Mouse (Mus musculus) embryonic facial prominence, embryonic 14.5 days (tissue): ENCODE results near the gene Pde11a. TPM values are rescaled to one million over a fixed set of nuclear protein-coding genes. Genes with fewer than 3 reads are reported as not detected.

ENCODE experiments used
- ATAC-seq: fragments of 200-750 bp; cut with Nextera tagmentation; 2 replicates; pipeline ENCODE4 v1.8.0; 2017; ENCODE audit warnings: low read depth, moderate number of reproducible peaks, moderate TSS enrichment
- DNase-seq: peaks from one replicate; pipeline ENCODE4 v3.0.0-alpha.2; 2015; ENCODE audit warnings: low spot score
- H3K27ac ChIP-seq: fragments of 300-500 bp; sonication (generic); replicated peaks from 2 replicates; pipeline ENCODE4 v1.5.1; 2014; ENCODE audit warnings: low read depth, mild to moderate bottlenecking, low read length, moderate library complexity
- H3K27me3 ChIP-seq: fragments of 300-500 bp; sonication (generic); replicated peaks from 2 replicates; pipeline ENCODE4 v1.6.1; 2014; ENCODE audit warnings: low read length; ENCODE audit not compliant: control insufficient read depth, insufficient read depth
- H3K36me3 ChIP-seq: fragments of 300-500 bp; sonication (generic); 2 replicates; pipeline ENCODE4 v1.6.1; 2014; ENCODE audit warnings: low read length, mixed read lengths; ENCODE audit not compliant: control insufficient read depth, insufficient read depth
- H3K4me1 ChIP-seq: fragments of 300-500 bp; sonication (generic); 2 replicates; pipeline ENCODE4 v1.6.1; 2014; ENCODE audit warnings: antibody characterized with exemption, low read length; ENCODE audit not compliant: control insufficient read depth, insufficient read depth
- H3K4me2 ChIP-seq: fragments of 300-500 bp; sonication (generic); 2 replicates; pipeline ENCODE4 v1.6.1; 2014; ENCODE audit warnings: low read depth, mild to moderate bottlenecking, low read length, moderate library complexity, mixed read lengths
- H3K4me3 ChIP-seq: fragments of 300-500 bp; sonication (generic); 2 replicates; pipeline ENCODE4 v1.5.1; 2014; ENCODE audit warnings: low read depth, mild to moderate bottlenecking, low read length
- H3K9ac ChIP-seq: fragments of 300-500 bp; sonication (generic); 2 replicates; pipeline ENCODE4 v1.6.1; 2014; ENCODE audit warnings: low read depth, mild to moderate bottlenecking, low read length, moderate library complexity, mixed read lengths
- H3K9me3 ChIP-seq: fragments of 300-500 bp; sonication (generic); 2 replicates; pipeline ENCODE4 v1.6.1; 2016; ENCODE audit warnings: low read length; ENCODE audit not compliant: control insufficient read depth
- WGBS: fragments of 180-500 bp; shearing (Covaris S2); extraction: QIAGEN DNeasy Blood & Tissue Kit; methylation state at CpG from one replicate; pipeline ENCODE4 v1.1.7; 2014; 5-methylcytosine and 5-hydroxymethylcytosine counted together
- polyA plus RNA-seq: library from polyadenylated mRNA; unstranded; fragments of >200 nt; fragmentation: Nextera tagmentation; extraction: Ambion mirVana; gene quantifications from 2 replicates; pipeline ENCODE4 v1.2.1, GENCODE M21; 2014

Gene Pde11a
- polyA plus RNA-seq, 1 experiment from 2014 or later, result 0.21 TPM

DNA sequence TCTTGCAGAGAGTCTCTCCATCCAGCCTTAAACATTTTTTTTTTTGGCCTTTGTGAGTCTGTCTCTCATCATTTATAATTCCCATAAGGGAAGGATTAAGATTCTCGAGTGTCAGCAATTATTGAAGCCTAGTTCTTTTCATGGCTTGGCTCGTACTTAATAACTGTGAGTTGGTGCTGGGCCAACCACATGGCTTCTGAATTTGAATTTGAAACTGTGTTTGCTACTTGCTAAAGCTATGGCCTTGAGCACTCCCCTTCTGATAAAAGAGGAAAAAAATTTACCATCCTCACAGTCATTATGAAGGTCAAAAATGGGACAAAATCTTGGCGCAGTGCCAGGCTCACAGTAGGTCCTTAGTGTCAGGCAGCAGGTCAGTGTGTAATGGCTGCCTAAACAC, 251.4 kb downstream of the Pde11a start:
- Histone ChIP-seq H3K4me3 (no peak overlapping the region), H3K4me2 (no peak overlapping the region), H3K27ac (no peak overlapping the region), H3K4me1 (peaks cover 5% of the 10 kb centered on the region; the same call in 1 of the 2 replicates), H3K9me3 (no peaks in the 10 kb centered on the region), H3K9ac (no peak overlapping the region), H3K27me3 (no peaks in the 10 kb centered on the region), H3K36me3 (no peaks in the 10 kb centered on the region)
- 33% methylated on average over 3 of the region's 3 CpGs for WGBS
- ATAC-seq, result peak; percentile 53; the same call in 1 of the 2 replicates
- DNase-seq, result peak; percentile 84

DNA sequence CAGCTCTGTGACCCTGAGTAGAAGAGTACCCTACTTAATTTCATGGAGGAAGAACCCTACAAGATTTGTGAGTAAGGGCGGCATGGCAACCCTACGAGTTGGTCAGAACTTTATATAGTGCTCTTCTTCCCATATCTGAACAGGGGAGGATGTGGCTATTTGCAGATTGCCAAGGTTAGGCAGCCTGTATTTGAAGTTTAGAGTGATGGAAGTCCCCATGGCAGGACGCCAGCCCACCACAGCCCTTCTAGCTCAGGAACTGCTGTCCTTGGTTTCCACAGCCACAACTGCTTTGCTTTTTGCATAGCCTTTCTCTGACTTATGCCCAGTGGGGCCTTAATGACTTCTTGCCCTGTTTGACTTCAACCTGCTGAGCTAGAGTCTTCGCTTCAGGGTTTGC, 253.6 kb downstream of the Pde11a start:
- H3K27ac ChIP-seq, result no peak overlapping the region
- DNase-seq, result no peak
- H3K36me3 ChIP-seq, result no peaks in the 10 kb centered on the region

DNA sequence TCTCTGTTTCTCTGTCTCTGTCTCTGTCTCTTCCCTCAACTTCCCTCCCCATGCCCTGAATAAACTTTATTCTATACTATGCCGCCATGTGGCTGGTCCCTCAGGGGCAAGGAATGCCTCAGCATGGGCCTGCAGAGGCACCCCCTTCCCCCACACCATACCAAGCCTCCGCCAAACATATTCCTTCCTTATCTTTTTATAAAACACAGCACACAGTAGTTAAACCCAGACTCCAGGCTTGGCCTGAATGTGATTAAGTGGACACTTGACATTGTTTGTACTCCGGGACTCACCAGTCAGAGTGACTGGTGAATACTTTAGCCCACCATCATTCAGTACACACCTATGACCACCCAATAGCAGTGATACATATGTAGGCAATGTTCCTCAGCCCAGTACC, 254.7 kb downstream of the Pde11a start:
- WGBS, result 77% methylated on average over 3 of the region's 3 CpGs
- H3K36me3 ChIP-seq, result no peaks in the 10 kb centered on the region
- H3K9ac ChIP-seq, result no peak overlapping the region
- peaks cover 5% of the 10 kb centered on the region; the same call in 1 of the 2 replicates for H3K4me1 ChIP-seq
- DNase-seq (no peak), ATAC-seq (no peak)
- no peaks in the 10 kb centered on the region for H3K27me3 ChIP-seq
- no peak overlapping the region for H3K4me3 ChIP-seq
- H3K4me2 ChIP-seq, result no peak overlapping the region
- H3K9me3 ChIP-seq, result no peaks in the 10 kb centered on the region
- no peak overlapping the region for H3K27ac ChIP-seq

More for the DNA sequence above, 253.6 kb downstream of the Pde11a start:
- WGBS, result 84% methylated on average over 4 of the region's 4 CpGs
- no peaks in the 10 kb centered on the region for H3K9me3 ChIP-seq
- no peak overlapping the region for H3K4me2 ChIP-seq
- H3K4me3 ChIP-seq, result no peak overlapping the region
- no peak for ATAC-seq
- H3K9ac ChIP-seq, result no peak overlapping the region
- no peaks in the 10 kb centered on the region for H3K27me3 ChIP-seq
- H3K4me1 ChIP-seq, result peaks cover 5% of the 10 kb centered on the region; the same call in 1 of the 2 replicates

DNA sequence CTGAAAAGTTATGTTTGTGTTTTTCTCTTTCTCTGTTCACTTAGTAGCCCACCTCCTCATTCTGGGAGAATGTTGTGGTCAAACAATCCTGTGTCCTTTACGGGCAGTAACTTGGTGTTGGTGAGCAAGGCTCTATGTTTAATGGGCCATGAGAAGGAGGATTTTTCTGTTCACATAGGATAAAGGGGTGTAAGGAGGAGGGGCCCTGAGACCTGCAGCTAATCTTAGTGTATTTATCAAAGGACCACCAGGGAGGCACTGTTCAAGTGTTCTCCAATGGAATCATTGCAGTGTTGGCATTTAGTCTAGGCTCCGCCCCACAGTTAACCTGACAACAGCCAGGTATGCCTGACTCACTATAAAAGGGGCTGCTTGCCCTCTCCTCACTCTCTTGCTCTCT, 255.2 kb downstream of the Pde11a start:
- H3K9me3 ChIP-seq, result no peaks in the 10 kb centered on the region
- no peak overlapping the region for H3K4me2 ChIP-seq
- DNase-seq (no peak), ATAC-seq (no peak)
- H3K27me3 ChIP-seq, result no peaks in the 10 kb centered on the region
- H3K9ac ChIP-seq, result no peak overlapping the region
- H3K27ac ChIP-seq, result no peak overlapping the region
- no peaks in the 10 kb centered on the region for H3K36me3 ChIP-seq
- WGBS, result 84% methylated on average over 2 of the region's 2 CpGs
- H3K4me1 ChIP-seq, result peaks cover 5% of the 10 kb centered on the region; the same call in 1 of the 2 replicates
- no peak overlapping the region for H3K4me3 ChIP-seq

DNA sequence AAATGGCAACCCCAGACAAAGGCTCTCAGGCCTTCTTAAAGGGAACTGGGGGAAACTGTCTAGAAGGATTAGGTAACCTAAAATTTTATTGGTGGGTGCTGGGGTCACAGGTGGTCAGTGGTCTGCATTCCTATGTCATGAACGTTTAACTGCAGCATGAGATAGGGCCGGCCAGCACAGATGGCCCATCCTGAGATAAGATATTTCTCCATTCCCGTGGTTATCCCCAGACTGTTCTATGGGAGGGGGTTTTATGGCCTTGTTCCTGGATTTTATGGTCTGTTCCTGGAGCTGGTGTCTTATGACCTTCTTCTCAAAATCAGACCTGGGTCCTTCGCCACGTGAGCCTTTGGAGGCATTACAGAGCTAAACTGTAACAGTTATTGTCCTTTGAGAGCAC, 256.6 kb downstream of the Pde11a start:
- 70% methylated on average over 5 of the region's 5 CpGs for WGBS
- Histone ChIP-seq H3K9ac (no peak overlapping the region), H3K4me1 (no peaks in the 10 kb centered on the region), H3K4me2 (no peak overlapping the region), H3K4me3 (no peak overlapping the region), H3K36me3 (no peaks in the 10 kb centered on the region), H3K27me3 (no peaks in the 10 kb centered on the region), H3K27ac (no peak overlapping the region), H3K9me3 (no peaks in the 10 kb centered on the region)
- no peak for ATAC-seq
- DNase-seq, result no peak

DNA sequence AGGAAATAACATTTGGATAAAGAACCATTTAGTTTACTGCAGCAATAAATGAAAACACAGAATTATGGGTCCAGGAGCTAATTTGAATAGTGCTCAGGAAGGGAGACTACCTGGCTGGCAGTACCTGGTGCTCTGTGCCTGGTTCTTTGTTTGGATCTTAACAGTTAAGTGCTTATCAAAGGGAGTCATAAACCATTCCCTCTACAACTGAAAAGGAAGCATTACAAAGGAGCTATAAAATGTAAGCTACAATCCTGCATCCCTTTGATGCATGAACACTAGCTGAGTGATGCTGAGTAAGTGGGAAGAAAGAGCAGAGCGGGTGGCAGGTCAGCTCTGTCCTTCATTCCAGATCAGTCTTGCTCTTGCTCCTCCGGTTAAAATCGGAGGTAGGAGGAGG, 258.0 kb downstream of the Pde11a start:
- Histone ChIP-seq H3K4me1 (no peaks in the 10 kb centered on the region), H3K9ac (no peak overlapping the region), H3K36me3 (no peaks in the 10 kb centered on the region), H3K4me2 (no peak overlapping the region), H3K4me3 (no peak overlapping the region), H3K9me3 (no peaks in the 10 kb centered on the region), H3K27me3 (no peaks in the 10 kb centered on the region), H3K27ac (no peak overlapping the region)
- WGBS, result 79% methylated on average over 3 of the region's 3 CpGs
- DNase-seq (no peak), ATAC-seq (no peak)

DNA sequence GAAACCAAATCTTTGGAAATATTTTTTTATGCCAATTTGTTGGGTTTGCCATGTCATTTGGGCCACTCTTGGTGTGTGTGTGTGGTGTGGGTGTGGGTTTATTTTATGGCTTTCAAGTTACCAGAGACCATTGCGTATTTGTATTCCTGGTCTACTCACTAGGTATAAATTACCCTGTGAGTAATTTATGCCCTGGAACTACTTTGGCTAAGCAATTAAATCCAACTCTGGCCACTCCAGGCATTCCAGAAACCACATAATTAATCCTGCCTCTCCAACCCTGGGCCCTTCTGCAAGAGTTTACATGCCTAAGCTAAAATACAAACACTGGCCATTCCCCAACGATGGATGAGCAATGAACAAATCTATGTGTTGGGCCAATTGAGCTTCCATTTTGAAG, 261.7 kb downstream of the Pde11a start:
- Histone ChIP-seq H3K4me2 (no peak overlapping the region), H3K27ac (no peak overlapping the region), H3K4me3 (no peak overlapping the region), H3K9me3 (no peaks in the 10 kb centered on the region), H3K4me1 (peaks cover 5% of the 10 kb centered on the region; the same call in 1 of the 2 replicates), H3K36me3 (no peaks in the 10 kb centered on the region), H3K9ac (no peak overlapping the region), H3K27me3 (no peaks in the 10 kb centered on the region)
- DNase-seq, result no peak
- no peak for ATAC-seq
- 58% methylated on average over 2 of the region's 2 CpGs for WGBS

DNA sequence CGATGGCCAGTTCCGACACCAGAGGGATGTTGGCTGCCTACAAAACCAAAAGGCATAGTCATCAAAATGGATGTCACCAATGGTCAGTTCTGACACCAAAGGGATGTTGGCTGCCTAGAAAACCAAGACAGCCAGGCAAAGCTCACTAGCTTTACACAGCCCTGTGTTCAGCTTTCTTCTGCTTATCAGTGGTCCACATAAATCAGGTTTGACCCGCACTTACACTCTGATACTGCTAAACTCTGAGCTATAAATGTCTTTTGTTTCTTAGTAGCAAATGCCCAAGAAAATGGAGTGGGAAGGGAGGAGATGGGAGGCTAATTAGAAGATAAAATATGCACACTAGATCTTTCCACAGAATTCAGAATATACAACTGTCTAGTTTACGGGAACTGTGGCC, 262.5 kb downstream of the Pde11a start:
- Histone ChIP-seq H3K4me2 (no peak overlapping the region), H3K9ac (no peak overlapping the region), H3K36me3 (no peaks in the 10 kb centered on the region), H3K4me3 (no peak overlapping the region), H3K4me1 (peaks cover 5% of the 10 kb centered on the region; the same call in 1 of the 2 replicates), H3K9me3 (no peaks in the 10 kb centered on the region), H3K27ac (no peak overlapping the region), H3K27me3 (no peaks in the 10 kb centered on the region)
- WGBS, result 95% methylated on average over 4 of the region's 4 CpGs
- DNase-seq (no peak), ATAC-seq (no peak)

DNA sequence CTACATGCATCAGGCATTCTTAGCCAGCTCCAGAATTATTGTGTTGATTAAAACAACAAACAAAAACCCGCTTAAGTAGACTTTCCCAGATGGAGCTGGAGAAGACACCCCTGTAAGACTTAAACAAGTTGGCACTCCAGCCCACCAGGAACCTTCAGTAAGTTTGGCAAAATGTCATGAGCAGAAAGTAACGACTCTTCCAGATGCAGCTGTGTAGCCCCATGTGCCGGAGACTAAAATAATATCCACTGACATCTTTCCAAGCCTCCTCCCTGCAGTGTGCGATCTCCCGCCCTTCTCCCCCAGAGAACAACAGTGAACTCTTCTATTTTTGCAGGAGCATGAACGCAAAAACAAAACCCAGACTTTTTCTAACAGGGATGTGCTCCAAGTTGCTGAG, 265.5 kb downstream of the Pde11a start:
- 0 out of 2 replicates have a peak overlapping the region, but pooled peaks have one; percentile 2 for H3K4me2 ChIP-seq
- WGBS, result 40% methylated on average over 6 of the region's 6 CpGs
- no peak overlapping the region for H3K27ac ChIP-seq
- no peak overlapping the region for H3K9ac ChIP-seq
- H3K36me3 ChIP-seq, result no peaks in the 10 kb centered on the region
- H3K4me3 ChIP-seq, result no peak overlapping the region
- peaks cover 8% of the 10 kb centered on the region; the same call in 1 of the 2 replicates for H3K4me1 ChIP-seq
- ATAC-seq (no peak), DNase-seq (peak; percentile 64)
- no peaks in the 10 kb centered on the region for H3K27me3 ChIP-seq
- no peaks in the 10 kb centered on the region for H3K9me3 ChIP-seq
